Mouse (Mus musculus): ENCODE data around the gene Aff1. TPM values are rescaled to one million over a fixed set of nuclear protein-coding genes. Genes with fewer than 3 reads are reported as not detected.

The Aff1 gene
- polyA plus RNA-seq, 1 experiment from 2014 or later, result 4.7 TPM

DNA sequence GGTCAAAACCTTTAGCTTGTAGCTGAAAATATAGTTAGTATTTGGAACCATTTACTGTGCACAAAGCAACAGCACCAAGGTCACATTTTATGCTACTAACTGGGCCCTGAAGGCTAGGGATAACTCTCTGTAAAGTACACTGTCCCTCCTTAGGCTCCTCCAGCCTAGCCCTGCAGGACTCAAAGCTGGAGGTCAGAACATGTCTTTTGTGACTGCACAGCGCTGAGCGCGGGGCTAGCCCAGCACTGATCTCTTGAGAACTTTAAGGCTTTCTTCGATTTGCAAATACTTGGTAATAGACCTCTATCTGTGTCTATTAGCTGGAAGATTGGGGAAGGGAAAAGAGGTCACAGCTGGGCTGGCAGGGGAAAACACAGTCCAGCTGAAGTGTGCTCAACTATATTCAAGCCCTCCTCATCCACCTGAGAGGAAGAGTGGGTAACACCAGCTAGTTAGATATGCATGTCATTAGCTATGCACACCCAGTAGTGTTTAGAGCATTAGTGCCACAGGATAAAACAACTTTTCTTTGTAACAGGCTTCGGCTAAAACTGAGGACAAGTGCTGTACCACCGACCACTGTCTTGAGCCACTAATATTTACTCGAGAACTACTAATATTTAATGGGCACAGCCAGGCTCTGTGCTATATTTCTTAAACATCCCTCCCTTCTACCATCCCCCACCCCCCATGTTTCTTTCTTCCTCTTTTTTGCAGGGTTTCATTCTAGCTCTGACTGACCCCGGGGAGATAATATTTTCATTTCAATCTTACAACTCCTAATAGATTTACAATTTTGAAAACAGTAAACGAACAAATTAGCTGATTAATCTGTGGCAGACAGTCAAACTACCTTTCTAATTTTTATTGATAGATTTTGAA lies 33.3 kb downstream of the Aff1 start:
- DNase-seq (no peak), ATAC-seq (0 out of 2 replicates have a peak, but pooled peaks have one; percentile 32)
- Histone ChIP-seq H3K4me2 (ENCODE audit: low read depth, low read length) (peak overlapping the region; percentile 1; the same call in 1 of the 2 replicates), H3K4me3 (ENCODE audit: low read depth, low read length) (no peak overlapping the region), H3K27me3 (ENCODE audit: insufficient read depth, low read length) (no peaks in the 10 kb centered on the region), H3K9me3 (ENCODE audit: low read length) (no peaks in the 10 kb centered on the region), H3K9ac (replicated peaks) (no peak overlapping the region), H3K27ac (ENCODE audit: low read depth) (peak overlapping the region; percentile 52), H3K4me1 (ENCODE audit: insufficient read depth) (peaks cover 5% of the 10 kb centered on the region; the same call in 1 of the 2 replicates), H3K36me3 (replicated peaks; ENCODE audit: insufficient read depth, low read length) (no peaks in the 10 kb centered on the region)
- 46% methylated on average over 9 of the region's 9 CpGs for WGBS (ENCODE audit: insufficient replicate concordance)
- TF ChIP-seq CTCF (IDR thresholded peaks at IDR 0.05; ENCODE audit: low read depth) (no peak), EP300 (IDR thresholded peaks at IDR 0.05; ENCODE audit: low read depth) (no peak)

DNA sequence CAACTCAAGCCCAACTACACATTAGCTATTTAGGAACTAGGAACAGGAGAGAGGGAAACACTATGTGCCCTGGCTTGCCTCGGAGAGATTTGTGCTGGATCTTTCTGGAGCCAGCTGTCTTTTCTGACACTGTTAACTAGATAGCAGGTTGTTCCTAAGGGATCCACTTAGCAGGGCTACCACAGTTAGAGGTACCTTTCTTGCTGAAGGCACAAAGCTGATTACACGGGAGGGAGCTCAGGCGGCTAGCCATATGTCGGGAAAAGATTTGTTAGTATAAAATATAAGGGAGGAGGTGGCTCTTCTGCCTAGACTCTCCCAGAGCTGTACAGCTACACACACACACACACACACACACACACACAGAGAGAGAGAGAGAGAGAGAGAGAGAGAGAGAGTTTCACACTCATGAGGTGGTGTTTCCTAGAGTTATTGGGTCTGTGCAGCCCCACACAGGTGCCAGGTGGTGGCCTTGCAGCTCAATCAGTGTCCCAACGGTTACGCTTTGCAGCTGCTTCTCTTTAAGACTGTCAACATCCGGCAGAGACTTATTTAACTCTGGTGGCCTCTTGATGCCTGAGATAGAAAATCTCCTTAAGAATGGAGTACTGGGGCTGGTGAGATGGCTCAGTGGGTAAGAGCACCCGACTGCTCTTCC lies 34.2 kb downstream of the Aff1 start:
- Histone ChIP-seq H3K4me1 (ENCODE audit: insufficient read depth) (peaks cover 7% of the 10 kb centered on the region; the same call in 1 of the 2 replicates), H3K27ac (ENCODE audit: low read depth) (peak overlapping the region; percentile 52), H3K27me3 (ENCODE audit: insufficient read depth, low read length) (no peaks in the 10 kb centered on the region), H3K4me3 (ENCODE audit: low read depth, low read length) (no peak overlapping the region), H3K4me2 (ENCODE audit: low read depth, low read length) (peak overlapping the region; percentile 1; the same call in 1 of the 2 replicates), H3K36me3 (replicated peaks; ENCODE audit: insufficient read depth, low read length) (no peaks in the 10 kb centered on the region), H3K9me3 (ENCODE audit: low read length) (no peaks in the 10 kb centered on the region), H3K9ac (replicated peaks) (no peak overlapping the region)
- ATAC-seq, result peak; percentile 70
- WGBS (ENCODE audit: insufficient replicate concordance), result 53% methylated on average over 8 of the region's 8 CpGs
- DNase-seq, result no peak
- TF ChIP-seq EP300 (IDR thresholded peaks at IDR 0.05; ENCODE audit: low read depth), result peak; percentile 50; the same call in 1 of the 2 replicates
- TF ChIP-seq CTCF (IDR thresholded peaks at IDR 0.05; ENCODE audit: low read depth), result no peak

DNA sequence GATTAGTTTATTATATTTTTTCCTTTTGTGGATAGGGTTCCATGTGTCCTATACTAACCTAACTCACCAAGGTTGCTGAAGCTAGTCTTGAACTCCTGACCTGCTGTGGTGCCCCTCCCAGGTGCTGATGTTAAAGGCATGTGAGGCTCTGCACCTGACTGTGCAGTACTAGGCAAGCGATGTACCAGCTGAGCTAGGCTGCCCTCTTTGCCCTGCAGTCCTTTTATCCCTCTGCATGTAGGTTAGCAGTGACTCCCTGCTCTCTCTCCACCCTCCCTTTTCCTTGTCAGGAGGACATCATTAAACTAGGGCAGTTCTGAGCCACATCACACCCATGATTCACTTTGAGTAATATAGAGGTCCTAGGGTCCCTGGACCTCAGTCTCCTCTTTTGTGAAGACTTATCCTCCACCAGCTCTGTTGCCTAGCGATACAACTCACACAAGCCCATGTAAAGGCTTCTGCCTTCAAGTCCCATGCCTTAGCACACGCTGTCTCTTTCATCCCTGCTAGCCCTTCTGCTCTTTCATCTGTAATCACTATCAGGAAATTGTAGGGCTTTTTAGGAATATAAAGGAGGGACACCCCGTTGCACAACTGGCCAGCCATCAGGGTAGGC lies 35.7 kb downstream of the Aff1 start:
- H3K27ac ChIP-seq (ENCODE audit: low read depth), result no peak overlapping the region
- H3K9me3 ChIP-seq (ENCODE audit: low read length), result no peaks in the 10 kb centered on the region
- no peaks in the 10 kb centered on the region for H3K36me3 ChIP-seq (replicated peaks; ENCODE audit: insufficient read depth, low read length)
- 85% methylated on average over 4 of the region's 4 CpGs for WGBS (ENCODE audit: insufficient replicate concordance)
- ATAC-seq, result no peak
- no peak for DNase-seq
- no peak for TF ChIP-seq CTCF (IDR thresholded peaks at IDR 0.05; ENCODE audit: low read depth)
- TF ChIP-seq EP300 (IDR thresholded peaks at IDR 0.05; ENCODE audit: low read depth), result no peak
- no peaks in the 10 kb centered on the region for H3K27me3 ChIP-seq (ENCODE audit: insufficient read depth, low read length)
- no peak overlapping the region for H3K4me3 ChIP-seq (ENCODE audit: low read depth, low read length)
- H3K4me2 ChIP-seq (ENCODE audit: low read depth, low read length), result no peak overlapping the region
- H3K4me1 ChIP-seq (ENCODE audit: insufficient read depth), result peaks cover 12% of the 10 kb centered on the region; the same call in 1 of the 2 replicates
- no peak overlapping the region for H3K9ac ChIP-seq (replicated peaks)

DNA sequence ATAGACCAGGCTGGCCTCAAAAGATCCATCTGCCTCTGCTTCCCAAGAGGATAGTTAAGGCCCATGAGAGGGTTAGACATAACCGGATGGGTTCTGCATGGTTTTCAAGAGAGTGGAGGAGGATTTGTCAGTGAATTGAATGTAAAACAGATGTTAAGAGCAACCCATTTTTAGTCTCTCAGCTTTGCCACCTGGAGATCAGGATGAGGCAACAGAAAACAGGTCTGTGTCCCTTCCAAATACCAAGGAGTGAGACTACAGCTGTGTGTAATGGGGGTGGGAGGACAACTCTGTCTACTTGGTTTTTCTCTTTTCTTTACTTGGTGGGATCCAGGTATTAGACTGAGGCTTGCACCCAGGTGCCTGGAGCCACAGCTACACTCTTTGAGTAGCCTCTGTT lies 37.1 kb downstream of the Aff1 start:
- DNase-seq (no peak), ATAC-seq (no peak)
- WGBS (ENCODE audit: insufficient replicate concordance), result 79% methylated on average over 1 of the region's 1 CpGs
- no peaks in the 10 kb centered on the region for H3K27me3 ChIP-seq (ENCODE audit: insufficient read depth, low read length)
- peaks cover 12% of the 10 kb centered on the region; the same call in 1 of the 2 replicates for H3K4me1 ChIP-seq (ENCODE audit: insufficient read depth)
- no peak overlapping the region for H3K4me2 ChIP-seq (ENCODE audit: low read depth, low read length)
- no peak overlapping the region for H3K27ac ChIP-seq (ENCODE audit: low read depth)
- TF ChIP-seq CTCF (IDR thresholded peaks at IDR 0.05; ENCODE audit: low read depth) (no peak), EP300 (IDR thresholded peaks at IDR 0.05; ENCODE audit: low read depth) (no peak)
- H3K9ac ChIP-seq (replicated peaks), result no peak overlapping the region
- no peaks in the 10 kb centered on the region for H3K9me3 ChIP-seq (ENCODE audit: low read length)
- H3K4me3 ChIP-seq (ENCODE audit: low read depth, low read length), result no peak overlapping the region
- H3K36me3 ChIP-seq (replicated peaks; ENCODE audit: insufficient read depth, low read length), result no peaks in the 10 kb centered on the region

DNA sequence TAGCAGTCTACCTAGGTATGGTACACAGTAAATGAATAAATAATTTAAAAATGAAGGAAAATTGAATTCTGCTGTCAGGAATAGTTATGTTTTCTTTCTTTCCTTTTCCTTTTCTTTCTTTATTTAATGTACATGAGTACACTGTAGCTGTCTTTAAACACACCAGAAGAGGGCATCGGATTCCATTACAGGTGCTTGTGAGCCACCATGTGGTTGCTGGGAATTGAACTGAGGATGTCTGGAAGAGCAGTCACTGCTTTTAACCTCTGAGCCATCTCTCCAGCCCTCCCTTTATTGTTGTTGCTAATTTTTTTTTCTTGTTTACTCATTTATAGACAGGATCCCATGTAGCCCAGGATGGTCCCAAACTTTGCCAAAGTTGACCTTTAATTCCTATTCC lies 38.0 kb downstream of the Aff1 start:
- Histone ChIP-seq H3K9ac (replicated peaks) (no peak overlapping the region), H3K4me2 (ENCODE audit: low read depth, low read length) (no peak overlapping the region), H3K4me1 (ENCODE audit: insufficient read depth) (peaks cover 12% of the 10 kb centered on the region; the same call in 1 of the 2 replicates), H3K9me3 (ENCODE audit: low read length) (no peaks in the 10 kb centered on the region), H3K4me3 (ENCODE audit: low read depth, low read length) (no peak overlapping the region), H3K27ac (ENCODE audit: low read depth) (no peak overlapping the region), H3K27me3 (ENCODE audit: insufficient read depth, low read length) (no peaks in the 10 kb centered on the region), H3K36me3 (replicated peaks; ENCODE audit: insufficient read depth, low read length) (no peaks in the 10 kb centered on the region)
- TF ChIP-seq CTCF (IDR thresholded peaks at IDR 0.05; ENCODE audit: low read depth), result no peak
- TF ChIP-seq EP300 (IDR thresholded peaks at IDR 0.05; ENCODE audit: low read depth), result no peak
- no peak for ATAC-seq
- WGBS (ENCODE audit: insufficient replicate concordance), result 86% methylated on average over 1 of the region's 1 CpGs
- DNase-seq, result no peak

DNA sequence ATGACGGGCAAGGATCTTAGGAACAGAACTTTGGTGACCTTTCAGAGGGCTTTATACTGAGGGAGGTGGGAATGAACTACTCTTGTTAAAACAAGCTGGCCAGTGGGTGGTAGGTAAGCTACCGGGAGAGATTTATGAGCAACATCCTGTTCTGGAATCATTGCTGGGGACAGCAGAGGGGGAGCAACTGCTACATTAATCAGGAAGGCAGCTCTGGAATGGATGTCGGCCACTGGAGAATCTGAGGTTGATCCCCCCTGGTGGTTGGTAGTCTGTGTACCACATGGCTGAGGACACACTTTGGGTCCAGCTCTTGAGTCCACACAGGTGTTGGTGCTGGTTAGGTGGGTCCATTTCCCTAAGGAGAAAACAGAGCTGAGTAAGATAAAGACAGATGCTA lies 38.6 kb downstream of the Aff1 start:
- no peak for TF ChIP-seq EP300 (IDR thresholded peaks at IDR 0.05; ENCODE audit: low read depth)
- no peak for TF ChIP-seq CTCF (IDR thresholded peaks at IDR 0.05; ENCODE audit: low read depth)
- H3K4me1 ChIP-seq (ENCODE audit: insufficient read depth), result peaks cover 12% of the 10 kb centered on the region
- DNase-seq (no peak), ATAC-seq (no peak)
- H3K9me3 ChIP-seq (ENCODE audit: low read length), result no peaks in the 10 kb centered on the region
- WGBS (ENCODE audit: insufficient replicate concordance), result 66% methylated on average over 3 of the region's 3 CpGs
- no peak overlapping the region for H3K4me2 ChIP-seq (ENCODE audit: low read depth, low read length)
- no peaks in the 10 kb centered on the region for H3K36me3 ChIP-seq (replicated peaks; ENCODE audit: insufficient read depth, low read length)
- H3K27me3 ChIP-seq (ENCODE audit: insufficient read depth, low read length), result no peaks in the 10 kb centered on the region
- no peak overlapping the region for H3K9ac ChIP-seq (replicated peaks)
- no peak overlapping the region for H3K4me3 ChIP-seq (ENCODE audit: low read depth, low read length)
- no peak overlapping the region for H3K27ac ChIP-seq (ENCODE audit: low read depth)
